Mouse (Mus musculus) liver, embryonic 14.5 days (tissue): ENCODE measurements at regions not wholly inside any gene's neighbourhood (a gene's known extent, or its start where the extent isn't known, plus 50 kb on each side); places are given as distances from the start of the nearest gene placed in this dataset.

Source experiments
- CTCF ChIP-seq: IDR thresholded peaks from 2 replicates; pipeline ENCODE4 v1.5.1; 2016; ENCODE audit warnings: antibody characterized with exemption, low read depth, control low read depth
- EP300 ChIP-seq: IDR thresholded peaks from 2 replicates; pipeline ENCODE4 v1.6.1; 2016; ENCODE audit warnings: antibody characterized with exemption, low read depth

- TF ChIP-seq EP300: no peak
- TF ChIP-seq CTCF: no peak
Observed at GRCm38 (mm10) chr8:33085461-33085860, 343.0 kb upstream of the 5930422O12Rik start.
